Mouse (Mus musculus): ENCODE measurements around the gene Tsr3. TPM values are rescaled to one million over a fixed set of nuclear protein-coding genes. Genes with fewer than 3 reads are reported as not detected.
A peak's percentile ranks its signal among the peaks of the same experiment; 100 is the strongest.

The Tsr3 gene
- total and polyA plus RNA-seq, 2 experiments from 2014 or later = 43.5 to 65.3 TPM

DNA sequence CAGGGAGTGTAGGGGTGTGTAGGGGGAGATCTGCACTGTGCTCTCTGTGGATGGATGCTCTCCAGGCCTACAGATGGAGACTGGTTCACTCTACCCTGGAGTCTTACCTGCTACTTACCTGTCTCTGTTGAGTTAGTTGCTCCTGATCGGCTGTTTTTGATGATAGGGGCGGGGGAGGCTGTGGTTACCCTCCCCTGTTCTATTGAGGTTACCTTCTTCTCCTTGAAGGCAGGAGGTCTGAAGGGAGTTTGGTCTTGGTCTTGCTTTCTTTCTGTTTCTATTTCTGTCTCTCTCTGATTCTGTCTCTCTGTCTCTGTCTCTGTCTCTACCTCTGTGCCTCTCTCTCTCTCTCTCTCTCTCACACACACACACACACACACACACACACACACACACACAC lies 15.1 kb downstream of the Tsr3 start:
- no peak for ATAC-seq
- no peak overlapping the region for H3K4me3 ChIP-seq (ENCODE audit: low read length)
- peak overlapping the region; percentile 50; the same call in 1 of the 2 replicates for H3K4me2 ChIP-seq (ENCODE audit: low read depth, low read length)
- no peak for TF ChIP-seq CTCF (IDR thresholded peaks at IDR 0.05; ENCODE audit: low read depth)
- WGBS = 67% methylated on average over 2 of the region's 2 CpGs
- no peak overlapping the region for H3K27ac ChIP-seq
- H3K27me3 ChIP-seq (ENCODE audit: insufficient read depth, low read length) = no peaks in the 10 kb centered on the region
- H3K4me1 ChIP-seq (ENCODE audit: insufficient read depth, low read length) = peaks cover 22% of the 10 kb centered on the region
- no peaks in the 10 kb centered on the region for H3K9me3 ChIP-seq (ENCODE audit: low read length)
- no peaks in the 10 kb centered on the region for H3K36me3 ChIP-seq (ENCODE audit: insufficient read depth, low read length)
- H3K9ac ChIP-seq (replicated peaks; ENCODE audit: low read length) = no peak overlapping the region
- no peak for DNase-seq (ENCODE audit: low spot score)

GRCm38 (mm10) chr17:25256140-25256754 lies 16.3 kb downstream of the Tsr3 start, which contains the start of gene Baiap3:
Gene Baiap3 (minus strand): TSS chr17:25256364.
- Histone ChIP-seq H3K36me3 (ENCODE audit: insufficient read depth, low read length) (no peaks in the 10 kb centered on the region), H3K4me1 (ENCODE audit: insufficient read depth, low read length) (peaks cover 21% of the 10 kb centered on the region), H3K4me3 (ENCODE audit: low read length) (peak within 1 kb of the TSS; percentile 23), H3K9ac (replicated peaks; ENCODE audit: low read length) (peak within 1 kb of the TSS; percentile 31), H3K27me3 (ENCODE audit: insufficient read depth, low read length) (no peaks in the 10 kb centered on the region), H3K9me3 (ENCODE audit: low read length) (no peaks in the 10 kb centered on the region), H3K4me2 (ENCODE audit: low read depth, low read length) (peak within 1 kb of the TSS; percentile 50), H3K27ac (no peak within 1 kb of the TSS)
- WGBS = 4% methylated on average over 35 of the region's 35 CpGs
- no peak for TF ChIP-seq CTCF (IDR thresholded peaks at IDR 0.05; ENCODE audit: low read depth)
- peak; percentile 42; the same call in 1 of the 2 replicates for ATAC-seq
- peak; percentile 50 for DNase-seq (ENCODE audit: low spot score)

GRCm38 (mm10) chr17:25257804-25258261 lies 17.9 kb downstream of the Tsr3 start:
- no peaks in the 10 kb centered on the region for H3K9me3 ChIP-seq (ENCODE audit: low read length)
- 51% methylated on average over 6 of the region's 6 CpGs for WGBS
- H3K27me3 ChIP-seq (ENCODE audit: insufficient read depth, low read length) = no peaks in the 10 kb centered on the region
- H3K27ac ChIP-seq = no peak overlapping the region
- H3K4me2 ChIP-seq (ENCODE audit: low read depth, low read length) = no peak overlapping the region
- no peak overlapping the region for H3K4me3 ChIP-seq (ENCODE audit: low read length)
- H3K36me3 ChIP-seq (ENCODE audit: insufficient read depth, low read length) = peaks cover 6% of the 10 kb centered on the region
- no peak overlapping the region for H3K9ac ChIP-seq (replicated peaks; ENCODE audit: low read length)
- peaks cover 15% of the 10 kb centered on the region for H3K4me1 ChIP-seq (ENCODE audit: insufficient read depth, low read length)
- peak; percentile 39 for DNase-seq (ENCODE audit: low spot score)
- no peak for ATAC-seq
- TF ChIP-seq CTCF (IDR thresholded peaks at IDR 0.05; ENCODE audit: low read depth) = no peak

DNA sequence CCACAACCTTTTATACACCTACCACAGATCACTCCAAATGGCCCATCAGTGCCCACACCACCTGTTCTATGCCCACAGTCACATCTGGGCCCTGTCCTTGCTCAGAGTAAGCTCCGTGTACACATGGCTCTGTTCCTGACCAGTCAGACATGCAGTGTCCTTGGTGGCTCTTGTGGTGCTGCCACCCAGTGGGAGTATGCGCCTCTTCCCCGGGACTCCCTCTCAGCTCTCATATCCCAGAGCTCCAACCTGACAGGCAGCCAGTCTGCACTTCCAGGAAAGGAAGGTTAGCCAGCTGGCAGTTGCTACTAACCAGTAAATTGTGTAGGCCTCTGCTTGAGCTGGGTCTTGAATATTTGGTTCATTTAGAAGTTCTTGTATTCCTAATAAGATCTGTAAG lies 24.5 kb downstream of the Tsr3 start:
- H3K27ac ChIP-seq = no peak overlapping the region
- peaks cover 69% of the 10 kb centered on the region for H3K36me3 ChIP-seq (ENCODE audit: insufficient read depth, low read length)
- DNase-seq (ENCODE audit: low spot score) = peak; percentile 20
- H3K4me1 ChIP-seq (ENCODE audit: insufficient read depth, low read length) = no peaks in the 10 kb centered on the region
- H3K4me3 ChIP-seq (ENCODE audit: low read length) = no peak overlapping the region
- ATAC-seq = no peak
- no peak overlapping the region for H3K4me2 ChIP-seq (ENCODE audit: low read depth, low read length)
- H3K27me3 ChIP-seq (ENCODE audit: insufficient read depth, low read length) = no peaks in the 10 kb centered on the region
- WGBS = 64% methylated on average over 3 of the region's 3 CpGs
- no peak overlapping the region for H3K9ac ChIP-seq (replicated peaks; ENCODE audit: low read length)
- no peaks in the 10 kb centered on the region for H3K9me3 ChIP-seq (ENCODE audit: low read length)
- TF ChIP-seq CTCF (IDR thresholded peaks at IDR 0.05; ENCODE audit: low read depth) = peak; percentile 55

GRCm38 (mm10) chr17:25270795-25271335 lies 30.9 kb downstream of the Tsr3 start:
- Histone ChIP-seq H3K27me3 (ENCODE audit: insufficient read depth, low read length) (no peaks in the 10 kb centered on the region), H3K4me1 (ENCODE audit: insufficient read depth, low read length) (peaks cover 23% of the 10 kb centered on the region), H3K9me3 (ENCODE audit: low read length) (no peaks in the 10 kb centered on the region), H3K36me3 (ENCODE audit: insufficient read depth, low read length) (peaks cover 33% of the 10 kb centered on the region), H3K4me3 (ENCODE audit: low read length) (no peak overlapping the region), H3K27ac (no peak overlapping the region), H3K9ac (replicated peaks; ENCODE audit: low read length) (peak overlapping the region; percentile 96; the same call in 1 of the 2 replicates), H3K4me2 (ENCODE audit: low read depth, low read length) (peak overlapping the region; percentile 99)
- ATAC-seq (no peak), DNase-seq (ENCODE audit: low spot score) (no peak)
- WGBS = 74% methylated on average over 2 of the region's 2 CpGs
- TF ChIP-seq CTCF (IDR thresholded peaks at IDR 0.05; ENCODE audit: low read depth) = no peak

GRCm38 (mm10) chr17:25272326-25272725 lies 32.4 kb downstream of the Tsr3 start:
- under 1% methylated on average over 10 of the region's 10 CpGs for WGBS

More at GRCm38 (mm10) chr17:25272326-25272725, 32.4 kb downstream of the Tsr3 start:
- peak overlapping the region; percentile 82 for H3K4me3 ChIP-seq (ENCODE audit: low read length)
- H3K27ac ChIP-seq = peak overlapping the region; percentile 98
- no peak for ATAC-seq
- H3K9me3 ChIP-seq (ENCODE audit: low read length) = no peaks in the 10 kb centered on the region
- peak overlapping the region; percentile 99 for H3K4me2 ChIP-seq (ENCODE audit: low read depth, low read length)
- DNase-seq (ENCODE audit: low spot score) = no peak
- TF ChIP-seq CTCF (IDR thresholded peaks at IDR 0.05; ENCODE audit: low read depth) = 0 out of 2 replicates have a peak, but pooled peaks have one; percentile 13
- peaks cover 18% of the 10 kb centered on the region for H3K36me3 ChIP-seq (ENCODE audit: insufficient read depth, low read length)
- peak overlapping the region; percentile 96 for H3K9ac ChIP-seq (replicated peaks; ENCODE audit: low read length)
- peaks cover 23% of the 10 kb centered on the region for H3K4me1 ChIP-seq (ENCODE audit: insufficient read depth, low read length)
- no peaks in the 10 kb centered on the region for H3K27me3 ChIP-seq (ENCODE audit: insufficient read depth, low read length)

All from hindbrain, postnatal 0 days (tissue).